Mouse (Mus musculus) midbrain, embryonic 10.5 days (tissue): ENCODE measurements around the gene Ccnl2. TPM values are rescaled to one million over a fixed set of nuclear protein-coding genes. Genes with fewer than 3 reads are reported as not detected.
"Not testable (repeated sequence)": the region's sequence is repeated elsewhere in the genome, so short reads cannot be mapped to it uniquely, and the experiment has no call there.

Experiments used
- DNase-seq: peaks from one replicate; pipeline ENCODE4 v3.0.0-alpha.2; 2017; ENCODE audit warnings: low spot score
- H3K27ac ChIP-seq: fragments of 300-500 bp; sonication (generic); replicated peaks from 2 replicates; pipeline ENCODE4 v1.5.1; 2016; ENCODE audit warnings: mild to moderate bottlenecking
- H3K27me3 ChIP-seq: fragments of 300-500 bp; sonication (generic); 2 replicates; pipeline ENCODE4 v1.6.1; 2016; ENCODE audit warnings: low read depth, mild to moderate bottlenecking; ENCODE audit not compliant: poor library complexity, severe bottlenecking
- H3K36me3 ChIP-seq: fragments of 300-500 bp; sonication (generic); 2 replicates; pipeline ENCODE4 v1.6.1; 2016; ENCODE audit warnings: mild to moderate bottlenecking, moderate library complexity
- H3K4me1 ChIP-seq: fragments of 300-500 bp; sonication (generic); 2 replicates; pipeline ENCODE4 v1.6.1; 2016
- H3K4me3 ChIP-seq: fragments of 300-500 bp; sonication (generic); 2 replicates; pipeline ENCODE4 v1.5.1; 2016; ENCODE audit warnings: mild to moderate bottlenecking, moderate library complexity
- H3K9me3 ChIP-seq: fragments of 300-500 bp; sonication (generic); replicated peaks from 2 replicates; pipeline ENCODE4 v1.6.1; 2016; ENCODE audit warnings: mild to moderate bottlenecking
- WGBS: fragments of 180-500 bp; shearing (Covaris S2); methylation state at CpG from one replicate; pipeline ENCODE4 v1.1.7; 2016; 5-methylcytosine and 5-hydroxymethylcytosine counted together
- polyA plus RNA-seq: library from polyadenylated mRNA; unstranded; fragments of >200 nt; fragmentation: Nextera tagmentation; extraction: Ambion mirVana; gene quantifications from 2 replicates; pipeline ENCODE4 v1.2.1, GENCODE M21; 2016

Gene Ccnl2
- polyA plus RNA-seq, 1 experiment from 2014 or later = 161 TPM

GRCm38 (mm10) chr4:155777816-155778215 lies 34.5 kb upstream of the Ccnl2 start:
- Histone ChIP-seq H3K27me3 (peaks cover 32% of the 10 kb centered on the region), H3K36me3 (no peaks in the 10 kb centered on the region), H3K27ac (0 out of 2 replicates have a peak overlapping the region, but pooled peaks have one; percentile 23), H3K4me1 (peaks cover 51% of the 10 kb centered on the region), H3K9me3 (no peaks in the 10 kb centered on the region), H3K4me3 (no peak overlapping the region)
- WGBS = 86% methylated on average over 2 of the region's 2 CpGs
- no peak for DNase-seq

GRCm38 (mm10) chr4:155779498-155779897 lies 32.8 kb upstream of the Ccnl2 start:
- no peaks in the 10 kb centered on the region for H3K9me3 ChIP-seq
- H3K27me3 ChIP-seq = peaks cover 15% of the 10 kb centered on the region
- H3K36me3 ChIP-seq = no peaks in the 10 kb centered on the region
- H3K4me3 ChIP-seq = no peak overlapping the region
- no peak for DNase-seq
- H3K27ac ChIP-seq = no peak overlapping the region
- WGBS = 88% methylated on average over 4 of the region's 4 CpGs
- peaks cover 53% of the 10 kb centered on the region for H3K4me1 ChIP-seq

- H3K36me3 ChIP-seq = no peaks in the 10 kb centered on the region
- peaks cover 14% of the 10 kb centered on the region for H3K27me3 ChIP-seq
- H3K4me3 ChIP-seq = no peak overlapping the region
- peaks cover 51% of the 10 kb centered on the region for H3K4me1 ChIP-seq
- H3K27ac ChIP-seq = no peak overlapping the region
- DNase-seq = peak; percentile 44
- 37% methylated on average over 6 of the region's 6 CpGs for WGBS
- no peaks in the 10 kb centered on the region for H3K9me3 ChIP-seq
These were observed 31.4 kb upstream of the Ccnl2 start for GRCm38 (mm10) chr4:155780895-155781294.

- Histone ChIP-seq H3K9me3 (no peaks in the 10 kb centered on the region), H3K27ac (peak overlapping the region; percentile 92), H3K36me3 (no peaks in the 10 kb centered on the region), H3K27me3 (peaks cover 12% of the 10 kb centered on the region; the same call in 1 of the 2 replicates), H3K4me1 (peaks cover 31% of the 10 kb centered on the region), H3K4me3 (peak overlapping the region; percentile 75)
- 45% methylated on average over 16 of the region's 16 CpGs for WGBS
- peak; percentile 15 for DNase-seq
These were observed 28.7 kb upstream of the Ccnl2 start for GRCm38 (mm10) chr4:155783486-155784080.

- H3K4me3 ChIP-seq = peak overlapping the region; percentile 75
- WGBS = under 1% methylated on average over 52 of the region's 52 CpGs
These were observed 28.1 kb upstream of the Ccnl2 start for GRCm38 (mm10) chr4:155784081-155784701.

GRCm38 (mm10) chr4:155785246-155785645 lies 27.0 kb upstream of the Ccnl2 start:
- H3K27ac ChIP-seq = 0 out of 2 replicates have a peak overlapping the region, but pooled peaks have one; percentile 42
- 81% methylated on average over 10 of the region's 10 CpGs for WGBS
- peak overlapping the region; percentile 75; the same call in 1 of the 2 replicates for H3K4me3 ChIP-seq
- DNase-seq = no peak
- no peaks in the 10 kb centered on the region for H3K9me3 ChIP-seq
- H3K36me3 ChIP-seq = no peaks in the 10 kb centered on the region
- H3K27me3 ChIP-seq = peaks cover 12% of the 10 kb centered on the region; the same call in 1 of the 2 replicates
- H3K4me1 ChIP-seq = peaks cover 31% of the 10 kb centered on the region

More at GRCm38 (mm10) chr4:155784081-155784701, 28.1 kb upstream of the Ccnl2 start:
- DNase-seq = peak; percentile 85
- Histone ChIP-seq H3K9me3 (no peaks in the 10 kb centered on the region), H3K27me3 (peaks cover 12% of the 10 kb centered on the region; the same call in 1 of the 2 replicates), H3K27ac (peak overlapping the region; percentile 92), H3K36me3 (no peaks in the 10 kb centered on the region), H3K4me1 (peaks cover 31% of the 10 kb centered on the region)

- 81% methylated on average over 5 of the region's 5 CpGs for WGBS
These were observed 26.5 kb upstream of the Ccnl2 start, which contains the start of gene Tmem88b for GRCm38 (mm10) chr4:155785819-155786218. TSS of gene Tmem88b (minus strand) at chr4:155785874.

GRCm38 (mm10) chr4:155788300-155788699 lies 24.0 kb upstream of the Ccnl2 start:
- Histone ChIP-seq H3K4me3 (no peak overlapping the region), H3K36me3 (no peaks in the 10 kb centered on the region), H3K27me3 (peaks cover 26% of the 10 kb centered on the region), H3K27ac (no peak overlapping the region), H3K9me3 (no peaks in the 10 kb centered on the region), H3K4me1 (peaks cover 23% of the 10 kb centered on the region)
- WGBS = 81% methylated on average over 3 of the region's 3 CpGs
- no peak for DNase-seq

More at GRCm38 (mm10) chr4:155785819-155786218, 26.5 kb upstream of the Ccnl2 start, which contains the start of gene Tmem88b:
- no peak for DNase-seq
- H3K4me1 ChIP-seq = peaks cover 29% of the 10 kb centered on the region
- peaks cover 12% of the 10 kb centered on the region; the same call in 1 of the 2 replicates for H3K27me3 ChIP-seq
- H3K36me3 ChIP-seq = no peaks in the 10 kb centered on the region
- H3K27ac ChIP-seq = peak within 1 kb of the TSS; percentile 92
- no peaks in the 10 kb centered on the region for H3K9me3 ChIP-seq
- H3K4me3 ChIP-seq = peak within 1 kb of the TSS; percentile 75

- H3K36me3 ChIP-seq, DNase-seq: not testable (repeated sequence)
- 85% methylated on average over 4 of the region's 4 CpGs for WGBS
These were observed 23.5 kb upstream of the Ccnl2 start for GRCm38 (mm10) chr4:155788833-155789232.

GRCm38 (mm10) chr4:155790021-155790489 lies 22.2 kb upstream of the Ccnl2 start, which contains the start of gene Ankrd65:
TSS of gene Ankrd65 (plus strand) at chr4:155790439.
- Histone ChIP-seq H3K4me1 (peaks cover 6% of the 10 kb centered on the region), H3K36me3 (no peaks in the 10 kb centered on the region), H3K27ac (no peak within 1 kb of the TSS), H3K9me3 (no peaks in the 10 kb centered on the region), H3K4me3 (no peak within 1 kb of the TSS), H3K27me3 (peaks cover 22% of the 10 kb centered on the region)
- no peak for DNase-seq
- WGBS = 82% methylated on average over 3 of the region's 3 CpGs

More at GRCm38 (mm10) chr4:155788833-155789232, 23.5 kb upstream of the Ccnl2 start:
- H3K27me3 ChIP-seq = peaks cover 26% of the 10 kb centered on the region
- not testable (repeated sequence) for H3K9me3 ChIP-seq, H3K4me3 ChIP-seq, H3K27ac ChIP-seq
- peaks cover 18% of the 10 kb centered on the region for H3K4me1 ChIP-seq

- Histone ChIP-seq H3K36me3 (no peaks in the 10 kb centered on the region), H3K27me3 (peaks cover 15% of the 10 kb centered on the region), H3K9me3 (no peaks in the 10 kb centered on the region), H3K4me3 (no peak overlapping the region), H3K4me1 (no peaks in the 10 kb centered on the region), H3K27ac (no peak overlapping the region)
- WGBS = 75% methylated on average over 3 of the region's 3 CpGs
- no peak for DNase-seq
These were observed 21.6 kb upstream of the Ccnl2 start for GRCm38 (mm10) chr4:155790650-155791161.

- Histone ChIP-seq H3K4me1 (no peaks in the 10 kb centered on the region), H3K27ac (no peak overlapping the region), H3K27me3 (peaks cover 13% of the 10 kb centered on the region), H3K4me3 (no peak overlapping the region), H3K36me3 (no peaks in the 10 kb centered on the region), H3K9me3 (no peaks in the 10 kb centered on the region)
- WGBS = 79% methylated on average over 24 of the region's 24 CpGs
- DNase-seq = no peak
These were observed 20.9 kb upstream of the Ccnl2 start for GRCm38 (mm10) chr4:155791240-155791933.
